Mouse (Mus musculus) thymus, postnatal 0 days (tissue): ENCODE data around the gene Orai1. TPM values are rescaled to one million over a fixed set of nuclear protein-coding genes. Genes with fewer than 3 reads are reported as not detected.

Source experiments
- DNase-seq: peaks from one replicate; pipeline ENCODE4 v3.0.0-alpha.2; 2015; ENCODE audit warnings: low spot score
- polyA plus RNA-seq: library from polyadenylated mRNA; unstranded; fragments of >200 nt; fragmentation: Nextera tagmentation; extraction: Ambion mirVana; gene quantifications from 2 replicates; pipeline ENCODE4 v1.2.1, GENCODE M21; 2015

Orai1 gene
- polyA plus RNA-seq, 1 experiment from 2014 or later, result 17.3 TPM

DNA sequence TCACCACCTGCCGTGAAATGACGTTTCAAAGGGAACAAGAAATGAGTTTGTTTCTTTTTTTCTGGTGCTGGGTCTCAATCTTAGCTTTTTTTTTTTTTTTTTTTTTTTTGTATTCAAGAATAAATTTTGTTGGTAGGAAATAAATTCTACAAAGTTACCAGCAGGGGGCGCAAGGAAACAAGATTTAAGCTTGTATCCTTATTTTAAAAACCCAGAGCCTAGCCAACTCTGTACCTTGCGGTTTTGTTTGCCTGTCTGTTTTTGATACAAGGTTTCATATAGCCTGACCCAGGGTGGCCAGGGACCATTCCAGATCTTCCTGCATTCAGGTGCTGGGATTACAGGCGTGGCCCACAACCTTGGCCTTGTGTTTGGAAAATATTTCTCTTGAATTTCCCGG, 49.3 kb downstream of the Orai1 start:
- peak; percentile 88 for DNase-seq

- DNase-seq, result peak; percentile 90
These were observed 52.6 kb downstream of the Orai1 start for GRCm38 (mm10) chr5:123067395-123067995.

DNA sequence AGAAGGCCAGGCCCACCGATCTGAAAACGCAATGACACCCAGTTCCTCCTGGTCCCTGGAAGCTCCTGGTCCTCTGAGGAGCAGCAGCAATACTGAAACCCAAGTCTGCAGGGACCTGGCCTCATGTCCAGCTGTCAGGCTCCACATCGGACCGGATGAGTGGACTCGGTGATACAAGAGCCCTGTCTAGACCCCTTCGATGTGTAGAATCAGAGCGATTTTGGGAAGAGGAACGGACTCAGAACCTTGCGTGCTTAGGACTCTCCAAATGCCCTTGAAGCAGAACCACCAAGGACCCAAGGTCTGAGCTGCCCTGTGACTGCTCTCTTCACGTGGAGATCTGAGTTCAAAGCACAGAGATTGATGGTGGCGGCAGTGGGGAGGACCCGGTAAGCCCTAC, 53.2 kb downstream of the Orai1 start, which contains the start of gene Tmem120b:
TSS of gene Tmem120b (plus strand) at position 301 of the 400 bp plus-strand sequence.
- no peak for DNase-seq

- no peak for DNase-seq
These were observed 53.8 kb downstream of the Orai1 start for GRCm38 (mm10) chr5:123068714-123069113.

DNA sequence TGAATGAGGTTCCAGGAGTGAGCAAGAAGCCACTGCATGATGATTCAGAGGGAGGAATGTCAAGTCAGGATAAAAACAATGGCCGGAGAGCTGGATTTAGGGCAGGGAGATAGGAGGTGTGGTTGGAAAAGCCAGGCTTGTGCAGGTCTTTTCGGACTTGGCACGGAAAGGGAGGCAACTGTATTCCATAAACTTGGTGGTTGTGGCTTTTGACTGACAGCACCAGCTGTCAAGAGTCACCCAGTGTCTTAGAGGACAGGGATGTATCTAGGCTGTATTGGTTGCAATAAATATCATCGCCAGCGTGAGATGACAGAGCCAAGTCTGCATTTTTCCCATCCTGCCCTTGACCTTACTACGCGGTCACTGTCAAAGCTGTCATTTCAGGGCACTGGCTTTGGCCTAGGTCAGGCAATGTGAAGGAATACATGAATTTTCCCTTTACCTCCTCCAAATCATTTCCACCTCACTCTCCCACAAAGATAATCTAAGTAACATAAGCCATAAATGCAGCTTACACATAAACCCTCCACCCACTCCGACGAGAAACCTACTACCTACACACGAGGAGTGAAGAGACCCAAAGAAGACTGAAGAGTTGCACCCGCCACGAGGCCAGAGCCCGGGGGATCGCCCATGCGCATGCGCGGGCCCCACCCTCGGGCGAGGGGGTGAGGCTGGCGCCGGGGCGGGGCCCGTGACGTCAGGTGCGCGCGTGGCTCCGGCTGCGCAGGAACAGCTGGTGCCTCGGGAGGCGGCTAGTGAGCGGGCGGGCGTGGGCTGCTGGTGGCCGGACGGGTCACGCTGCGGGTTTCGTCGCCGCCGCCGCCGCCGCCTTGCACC, 60.9 kb downstream of the Orai1 start:
- DNase-seq, result peak; percentile 96

DNA sequence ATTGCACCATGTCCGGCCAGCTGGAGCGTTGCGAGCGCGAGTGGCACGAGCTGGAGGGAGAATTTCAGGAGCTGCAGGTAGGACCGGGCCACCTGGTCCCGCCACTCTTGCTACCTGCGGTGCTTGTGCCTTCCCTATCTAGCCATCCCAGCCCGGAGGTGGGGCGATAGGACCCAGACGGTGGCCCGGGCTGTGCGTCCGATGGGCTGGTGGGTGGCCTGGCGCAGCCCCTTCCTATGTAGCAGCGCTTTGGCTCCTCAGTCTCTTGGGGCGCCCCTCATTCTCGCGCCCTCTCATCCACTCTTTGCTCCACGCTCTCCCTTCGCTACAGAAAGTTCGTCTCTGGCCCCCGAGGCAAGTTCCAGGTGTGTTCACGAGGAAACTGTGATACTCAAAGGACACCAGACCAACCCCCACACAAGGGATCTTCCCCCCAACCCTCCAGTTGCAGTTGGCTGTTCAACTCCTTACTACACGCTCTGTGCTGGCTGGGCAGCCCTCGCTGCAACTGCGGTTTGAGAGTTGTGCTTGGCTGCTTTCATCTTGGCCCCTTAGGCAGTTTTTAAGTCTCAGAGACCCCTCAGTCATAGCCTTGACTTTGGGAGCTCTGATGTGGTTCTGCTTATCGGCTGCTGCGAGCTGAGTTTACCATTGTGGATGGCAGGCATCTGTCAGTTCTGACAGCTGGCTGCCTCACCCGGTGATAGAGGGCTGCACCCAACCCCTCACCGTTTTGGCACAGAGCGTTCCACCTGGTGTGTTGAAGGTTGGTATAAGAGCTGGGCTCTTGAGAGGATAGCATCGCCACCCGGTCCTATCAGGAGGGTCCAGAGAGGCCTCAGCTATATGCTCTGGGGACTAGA, 61.8 kb downstream of the Orai1 start:
- peak; percentile 92 for DNase-seq

DNA sequence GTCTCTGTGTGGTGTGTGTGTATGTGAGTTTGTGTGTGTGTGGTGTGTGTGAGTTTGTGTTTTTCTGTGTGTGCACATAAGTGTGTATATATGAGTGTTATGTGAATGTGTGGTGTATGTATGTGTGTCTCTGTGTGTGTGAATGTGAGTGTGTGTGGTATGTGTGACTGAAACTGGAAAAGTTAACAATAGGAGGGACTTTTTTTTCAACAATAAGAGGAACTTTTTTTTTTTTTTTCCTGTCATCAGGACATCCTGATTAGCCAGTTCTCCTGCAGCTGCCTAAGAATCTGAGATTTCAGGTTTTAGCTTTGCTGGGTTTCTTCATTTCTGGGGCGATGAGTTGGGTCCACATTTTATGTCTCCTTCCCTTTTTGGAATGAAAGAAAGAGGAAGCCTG, 64.7 kb downstream of the Orai1 start:
- DNase-seq, result no peak

- DNase-seq, result no peak
These were observed 65.2 kb downstream of the Orai1 start for GRCm38 (mm10) chr5:123080041-123080440.

Other genes with a start within 250 kb of the Orai1 start
- 24.7 and 27.1 TPM in 2 replicates for gene Camkk2, start 235.7 kb upstream of the Orai1 start, polyA plus RNA-seq
- 407 and 446 TPM in 2 replicates for gene Anapc5, start 193.7 kb upstream of the Orai1 start, polyA plus RNA-seq
- gene Rnf34, start 165.0 kb upstream of the Orai1 start, polyA plus RNA-seq, result 35.8 and 37.9 TPM in 2 replicates
- 29.6 and 31.8 TPM in 2 replicates for gene Kdm2b, start 25.3 kb upstream of the Orai1 start, polyA plus RNA-seq
- gene Morn3, start 31.9 kb downstream of the Orai1 start, polyA plus RNA-seq, result 0.58 and 0.60 TPM in 2 replicates
- 33.2 and 35.9 TPM in 2 replicates for gene Tmem120b, start 53.3 kb downstream of the Orai1 start, polyA plus RNA-seq
- 10.4 and 11.1 TPM in 2 replicates for gene Rhof, start 117.6 kb downstream of the Orai1 start, polyA plus RNA-seq
- gene Setd1b, start 127.1 kb downstream of the Orai1 start, polyA plus RNA-seq, result 8.0 and 11.3 TPM in 2 replicates
- 77.6 and 94.1 TPM in 2 replicates for gene Psmd9, start 154.3 kb downstream of the Orai1 start, polyA plus RNA-seq
- 0.64 TPM in 1 of 2 replicates, not detected in the other for gene Hpd, start 167.7 kb downstream of the Orai1 start, polyA plus RNA-seq
- gene Wdr66, start 237.0 kb downstream of the Orai1 start, polyA plus RNA-seq, result 0.36 and 0.56 TPM in 2 replicates